Mouse (Mus musculus) CD4-positive, CD25-positive, alpha-beta regulatory T cell, adult 4 months (primary cell): ENCODE results near the gene Pigk. TPM values are rescaled to one million over a fixed set of nuclear protein-coding genes. Genes with fewer than 3 reads are reported as not detected.

ENCODE experiments used
- ATAC-seq: one replicate; pipeline ENCODE4 v1.8.0; 2017
- polyA plus RNA-seq, 2 experiments: library from polyadenylated mRNA; unstranded; fragments of 100-300 nt; shearing (Covaris generic); gene quantifications; one replicate each; pipeline ENCODE4 v1.2.1; 2017

Pigk gene
- polyA plus RNA-seq, 2 experiments from 2014 or later: 51.1 to 60.6 TPM

DNA sequence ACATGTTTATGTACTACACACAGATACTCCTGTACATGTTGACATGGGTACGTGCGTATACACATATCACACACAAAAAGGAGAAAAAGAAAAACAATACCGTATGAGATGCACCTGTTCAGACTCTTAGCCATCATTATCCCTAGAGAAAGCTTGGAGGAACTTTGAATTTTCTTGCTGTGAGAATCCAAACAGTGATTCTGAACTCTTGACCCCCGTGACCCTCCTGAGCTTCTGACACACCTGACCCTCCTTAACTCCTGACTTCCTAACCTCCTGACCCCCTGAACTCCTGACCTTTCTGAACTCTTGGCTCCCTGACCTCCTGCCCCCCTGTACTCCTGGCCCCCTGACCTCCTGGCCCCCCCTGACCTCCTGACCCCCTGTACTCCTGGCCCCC, 19.1 kb downstream of the Pigk start:
- ATAC-seq: no peak

DNA sequence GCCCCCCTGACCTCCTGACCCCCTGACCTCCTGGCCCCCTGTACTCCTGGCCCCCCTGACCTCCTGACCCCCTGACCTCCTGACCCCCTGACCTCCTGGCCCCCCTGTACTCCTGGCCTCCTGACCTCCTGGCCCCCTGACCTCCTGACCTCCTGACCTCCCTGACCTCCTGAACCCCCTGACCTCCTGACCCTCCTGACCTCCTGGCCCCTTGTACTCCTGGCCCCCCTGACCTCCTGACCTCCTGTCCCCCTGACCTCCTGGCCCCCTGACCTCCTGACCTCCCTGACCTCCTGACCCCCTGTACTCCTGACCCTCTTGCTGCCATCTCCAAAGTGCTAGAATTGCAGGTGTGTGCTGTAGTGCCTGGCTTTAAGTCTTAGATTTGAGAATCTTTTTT, 19.6 kb downstream of the Pigk start:
- no peak for ATAC-seq

DNA sequence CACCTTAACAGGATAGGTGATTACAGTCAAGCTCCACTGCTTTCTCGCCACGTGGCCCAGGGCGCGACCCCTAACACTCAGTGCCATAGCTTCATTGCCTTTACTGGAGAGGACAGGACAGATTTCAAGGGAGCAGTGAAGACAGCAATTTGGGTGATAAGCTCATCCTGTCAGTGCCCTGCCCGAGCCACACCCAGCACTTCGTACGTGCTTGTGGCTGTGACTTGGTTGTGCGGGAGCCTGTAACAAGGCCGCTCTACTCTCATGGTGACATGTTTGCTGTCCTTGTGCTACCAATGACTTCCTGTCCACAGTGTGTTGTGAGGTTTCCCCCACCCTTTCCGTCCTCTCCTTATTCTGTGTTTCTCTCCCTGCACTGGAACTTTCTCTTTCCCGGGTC, 20.2 kb downstream of the Pigk start:
- ATAC-seq: no peak

DNA sequence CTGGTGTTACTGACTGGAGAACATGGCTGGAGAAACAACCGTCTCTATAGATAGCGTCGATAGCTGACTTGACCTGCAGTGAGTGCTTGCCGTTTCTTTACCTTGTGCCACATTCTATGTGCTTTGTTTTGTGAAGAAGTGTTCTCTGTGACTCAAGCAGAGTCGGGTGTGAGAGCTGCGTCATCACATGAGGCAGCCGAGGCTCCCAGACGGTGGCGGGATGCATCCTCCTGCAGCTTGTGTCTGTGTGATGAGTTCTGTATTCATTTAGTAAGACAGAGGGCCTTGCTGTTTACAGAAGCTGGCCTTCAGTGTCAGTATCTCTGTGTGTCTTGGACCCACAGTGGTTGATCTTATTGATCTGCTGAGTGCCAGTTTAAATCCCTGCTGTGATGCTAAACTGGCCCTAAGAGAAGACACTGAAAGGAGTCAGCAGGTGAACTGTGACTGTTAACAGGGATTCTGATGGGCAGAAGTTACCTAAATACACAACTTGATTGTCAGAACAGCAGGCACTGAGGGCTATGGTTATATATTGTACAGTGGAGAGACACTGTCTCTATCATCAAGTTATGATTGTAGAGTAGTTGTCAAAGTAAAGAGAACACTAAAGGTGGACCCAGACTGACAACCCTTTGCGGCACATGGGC, 21.8 kb downstream of the Pigk start:
- ATAC-seq: no peak

DNA sequence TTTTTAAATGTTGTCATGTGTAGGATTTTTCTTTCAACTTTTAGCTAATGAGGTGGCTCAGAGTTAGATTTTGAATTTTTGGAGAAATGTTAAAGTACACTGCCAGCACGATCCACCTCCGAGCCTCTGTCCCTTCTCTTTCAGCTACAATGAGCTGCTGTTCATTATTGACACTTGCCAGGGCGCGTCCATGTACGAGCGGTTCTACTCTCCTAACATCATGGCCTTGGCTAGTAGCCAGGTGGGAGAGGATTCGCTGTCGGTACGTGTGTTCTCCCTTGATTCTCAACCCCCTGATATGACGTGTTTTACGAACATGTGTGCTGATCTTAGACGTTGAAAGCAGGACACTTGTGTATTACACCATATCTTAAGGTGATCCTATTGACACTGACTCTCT, 30.4 kb downstream of the Pigk start:
- no peak for ATAC-seq

DNA sequence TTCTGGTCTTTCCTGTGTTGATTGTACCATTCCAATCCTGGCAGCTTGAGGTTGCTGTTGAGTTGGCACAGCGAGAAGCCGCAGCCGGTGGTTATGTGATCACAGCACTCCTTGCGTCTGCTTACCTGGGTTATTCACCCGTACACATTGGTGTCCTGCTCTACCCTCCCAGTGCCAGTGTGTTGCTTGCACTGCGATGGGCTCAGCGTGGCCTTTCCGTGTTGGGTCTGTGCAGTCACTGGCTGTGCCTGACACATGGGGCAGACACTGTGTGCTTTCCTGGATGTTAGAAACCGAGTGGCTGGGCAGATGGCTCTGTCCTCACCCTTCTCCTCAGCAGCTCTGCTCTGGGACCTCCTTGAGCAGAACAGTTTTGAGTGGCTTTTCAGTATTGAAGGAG, 31.7 kb downstream of the Pigk start:
- no peak for ATAC-seq

DNA sequence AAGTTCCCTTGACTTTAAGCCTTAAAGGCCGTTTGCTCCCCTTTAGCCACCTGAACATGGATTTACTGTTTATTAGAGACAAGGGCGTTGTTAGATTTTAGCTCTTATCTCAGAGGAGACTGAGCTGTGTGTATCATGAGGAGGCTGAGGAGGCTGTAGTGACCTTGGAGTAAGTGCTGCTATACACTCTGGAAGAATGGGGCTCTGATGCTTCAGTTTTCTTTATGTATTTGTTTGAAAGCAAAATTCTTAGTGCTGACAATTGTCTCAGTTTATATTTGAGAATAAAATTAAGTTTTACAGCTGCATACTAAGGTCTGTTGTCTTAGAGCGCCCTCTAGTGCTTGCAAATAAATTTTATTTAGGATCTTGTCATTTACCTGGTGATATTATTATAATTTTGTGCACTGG, 35.6 kb downstream of the Pigk start:
- peak; percentile 62 for ATAC-seq

DNA sequence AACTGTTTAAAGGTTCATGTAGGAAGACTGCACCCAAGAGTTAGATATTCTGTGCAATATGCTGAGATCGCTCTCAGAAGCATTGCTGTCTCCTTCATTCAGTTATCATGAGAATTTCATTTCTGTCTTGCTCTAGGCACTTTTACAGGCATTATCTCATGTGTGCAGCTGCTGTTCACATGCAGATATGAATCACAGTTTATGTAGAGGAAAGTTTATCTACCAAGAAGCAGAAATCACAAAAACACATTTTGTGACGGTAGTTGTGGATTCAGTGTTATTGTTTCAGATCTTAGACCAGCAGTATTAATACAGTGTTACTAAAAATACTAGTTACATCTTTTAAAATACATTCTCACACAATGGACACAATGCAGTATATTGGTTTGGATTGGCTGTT, 36.0 kb downstream of the Pigk start:
- no peak for ATAC-seq

DNA sequence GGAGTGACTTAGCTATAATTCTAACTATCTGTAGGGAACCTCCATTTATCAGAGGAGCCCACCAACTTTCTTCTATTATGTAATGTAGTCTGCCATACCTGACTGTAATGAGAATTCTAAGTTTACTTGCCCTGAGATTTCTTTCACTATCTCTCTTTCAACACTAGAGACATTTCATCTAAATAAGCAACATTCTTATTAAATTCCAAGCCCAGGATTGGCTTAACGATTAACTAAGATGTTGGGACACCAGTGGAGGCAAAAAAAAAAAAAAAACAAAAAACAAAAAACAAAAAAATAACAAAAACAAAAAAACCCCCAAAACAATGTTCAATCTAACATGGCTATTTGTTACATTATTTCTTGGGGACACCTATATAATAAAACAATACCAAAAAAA, 39.0 kb downstream of the Pigk start:
- no peak for ATAC-seq

DNA sequence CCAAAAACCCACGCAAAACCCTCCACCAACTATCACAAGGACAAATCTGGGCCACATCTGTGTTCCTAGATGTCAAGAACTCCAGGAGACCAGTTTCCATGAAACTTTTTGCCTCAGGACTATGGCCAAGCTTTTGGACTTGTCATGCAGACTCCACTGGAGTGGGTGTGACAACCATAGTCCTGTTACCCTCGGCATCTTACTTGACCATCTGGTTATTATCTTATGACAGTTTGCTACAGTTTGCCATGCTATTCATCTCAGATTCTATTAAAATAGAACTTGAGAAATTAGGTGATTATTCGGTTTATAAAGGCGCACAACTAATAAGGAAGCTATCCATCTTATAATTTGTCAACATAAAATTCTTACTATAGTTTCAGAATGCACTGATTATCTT, 39.4 kb downstream of the Pigk start:
- no peak for ATAC-seq

DNA sequence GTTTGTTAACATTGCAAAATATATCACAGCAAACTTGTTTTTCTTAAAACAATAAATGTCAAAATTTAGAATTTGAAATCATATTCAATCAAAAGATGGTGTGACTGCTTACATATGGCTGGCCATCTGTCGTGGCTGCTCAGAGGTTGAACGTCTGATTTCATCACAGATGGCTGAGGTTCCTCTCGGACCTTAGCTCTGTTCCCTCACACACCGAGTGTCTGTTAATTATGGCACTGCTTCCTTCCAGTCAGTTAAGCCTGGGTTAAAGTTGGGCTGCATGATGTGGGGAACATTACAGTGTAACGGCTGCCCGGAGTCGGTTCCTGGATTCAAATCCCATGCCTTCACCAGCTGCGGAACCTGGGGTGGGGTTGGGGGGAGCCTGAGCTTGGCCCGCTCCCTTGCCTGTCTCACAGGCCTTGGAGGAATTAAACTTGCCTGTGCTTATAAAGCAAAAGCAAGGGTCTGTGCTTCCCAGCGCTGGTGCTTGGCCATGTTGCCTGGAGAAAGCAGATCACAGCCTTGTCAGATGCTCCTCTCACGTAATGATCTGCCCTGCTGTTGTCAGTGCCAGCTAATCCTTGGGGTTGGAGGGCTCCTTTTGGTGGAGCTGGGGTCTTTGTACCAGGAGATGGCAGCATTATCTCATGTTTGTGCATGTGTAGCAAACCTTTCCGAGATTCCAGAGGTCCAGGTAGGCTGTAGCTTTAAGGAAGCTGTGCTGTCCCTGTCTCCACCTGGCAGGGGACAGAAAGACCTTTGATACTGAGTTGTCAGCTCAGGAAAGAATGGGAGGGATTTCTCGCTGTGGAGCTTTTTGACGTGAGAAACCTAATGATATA, 40.2 kb downstream of the Pigk start:
- ATAC-seq: no peak

DNA sequence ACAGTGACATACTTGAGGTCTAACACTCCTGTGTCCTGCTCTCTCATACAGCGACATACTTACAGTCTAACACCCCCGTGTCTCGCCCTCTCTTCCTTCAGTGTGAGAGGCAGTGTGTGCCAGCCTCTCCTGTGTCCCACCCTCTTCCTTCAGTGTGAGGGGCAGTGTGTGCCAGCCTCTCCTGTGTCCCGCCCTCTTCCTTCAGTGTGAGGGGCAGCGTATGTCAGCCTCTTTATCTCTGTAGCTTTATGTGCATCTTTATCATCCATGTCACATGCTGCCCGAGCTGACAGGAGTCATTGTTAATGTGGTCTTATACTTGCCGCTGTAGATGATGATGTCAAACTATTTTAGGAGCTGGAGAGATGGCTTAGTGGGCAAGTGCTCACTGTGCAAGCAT, 41.6 kb downstream of the Pigk start:
- no peak for ATAC-seq

DNA sequence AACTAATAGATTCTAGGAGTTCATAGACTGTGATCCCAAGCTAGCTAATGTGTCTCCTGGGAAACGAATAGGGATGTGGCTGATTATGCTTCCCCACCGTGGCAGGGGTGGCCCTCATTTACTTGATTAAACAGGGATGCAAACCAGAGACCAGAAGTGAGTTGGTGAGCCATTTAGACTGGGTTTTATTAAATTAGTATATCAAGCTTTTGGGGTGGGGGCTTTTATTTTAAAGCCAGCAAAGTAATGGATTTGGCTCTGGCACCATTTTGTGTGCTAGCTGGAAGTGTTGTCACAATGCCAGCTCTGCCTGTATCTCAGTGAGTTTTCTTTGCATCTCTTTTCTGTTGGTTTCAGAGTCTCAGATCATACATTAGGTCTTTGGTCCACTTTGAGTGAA, 43.0 kb downstream of the Pigk start:
- no peak for ATAC-seq

DNA sequence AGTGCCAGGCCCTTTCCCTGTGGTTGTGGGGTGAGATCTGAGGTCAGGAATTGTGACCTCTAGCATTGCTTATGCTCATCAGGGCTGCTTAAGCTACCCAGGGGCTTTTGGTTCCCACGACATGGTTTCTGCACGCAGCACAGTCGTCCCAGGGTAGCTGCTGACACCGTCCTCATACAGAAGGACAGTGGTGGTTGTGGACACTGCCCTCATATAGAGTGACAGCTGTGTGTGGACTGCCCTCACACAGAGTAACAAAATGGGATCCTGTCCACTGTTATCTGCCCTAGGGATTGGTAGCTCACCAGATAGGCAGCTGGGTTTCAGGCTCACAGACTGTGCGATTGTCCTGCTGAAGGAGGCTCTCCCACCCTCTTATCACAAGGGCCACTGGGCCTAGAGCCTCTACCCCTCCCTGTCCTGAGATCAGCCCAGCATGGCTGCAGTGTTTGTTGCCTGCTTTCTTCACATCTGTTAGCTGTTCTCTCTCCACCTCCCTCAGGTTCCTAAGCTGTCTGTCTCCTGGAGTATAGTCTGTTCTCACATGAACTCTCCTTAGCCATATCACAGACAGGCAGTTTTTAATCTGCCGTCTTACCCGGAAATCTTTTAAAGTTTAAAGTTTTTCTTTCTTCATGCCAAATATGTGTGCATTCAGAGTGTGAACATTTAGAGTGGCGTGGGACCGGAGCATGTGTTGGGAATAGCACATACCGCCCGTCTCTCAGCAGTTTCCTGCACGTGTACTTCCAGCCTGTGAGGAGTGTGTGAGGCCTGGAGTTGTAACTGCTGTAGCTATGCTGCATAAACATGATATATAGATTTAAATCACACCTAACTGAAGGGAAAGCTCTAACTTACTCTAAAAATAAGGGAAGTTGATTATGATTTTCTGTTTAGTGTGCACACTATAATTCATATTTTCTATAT, 43.8 kb downstream of the Pigk start:
- no peak for ATAC-seq

DNA sequence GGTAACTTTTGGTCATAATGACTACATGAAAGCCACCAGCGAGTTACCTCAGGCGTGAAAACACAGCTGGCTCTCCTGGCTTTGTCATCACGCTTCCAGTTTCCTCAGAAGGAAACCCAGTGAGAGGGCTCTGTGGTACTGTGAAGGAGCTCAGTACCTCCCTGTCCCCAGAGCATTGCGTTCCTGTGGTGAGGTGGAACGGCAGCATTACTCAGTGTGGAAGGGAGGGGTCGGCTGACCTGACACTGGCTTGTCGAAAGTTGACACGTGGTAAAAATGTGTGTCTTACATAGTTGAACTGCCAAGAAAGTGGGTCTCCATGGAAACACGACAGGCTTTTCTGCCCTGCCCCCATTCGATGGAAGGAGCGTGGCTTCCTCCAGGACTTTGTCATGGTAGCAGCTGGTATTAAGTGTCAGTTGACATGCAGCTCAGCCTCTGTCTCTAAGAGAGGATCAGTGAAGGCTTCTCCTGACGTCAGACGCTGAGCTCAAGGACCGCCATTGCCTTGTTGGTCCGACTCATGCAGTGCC, 44.7 kb downstream of the Pigk start:
- no peak for ATAC-seq

DNA sequence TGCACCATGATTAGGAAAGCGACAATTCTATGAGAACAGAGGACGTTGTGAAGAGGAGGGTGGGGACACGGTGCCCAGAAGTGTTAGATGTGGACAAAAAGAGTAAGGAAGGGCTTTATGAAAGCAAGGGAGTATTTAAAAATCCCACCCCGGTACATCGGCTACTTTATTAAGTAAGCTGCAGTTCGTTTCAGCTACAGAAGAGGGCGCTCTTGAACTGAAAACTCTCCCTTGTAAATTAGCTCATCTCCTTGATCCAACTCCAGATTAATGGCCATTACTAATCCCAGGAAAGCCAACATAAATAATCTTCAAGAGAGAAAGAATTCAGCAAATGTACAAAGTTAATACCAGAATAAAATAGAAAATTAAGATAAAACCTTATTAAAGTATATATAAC, 47.2 kb downstream of the Pigk start:
- ATAC-seq: peak; percentile 31

DNA sequence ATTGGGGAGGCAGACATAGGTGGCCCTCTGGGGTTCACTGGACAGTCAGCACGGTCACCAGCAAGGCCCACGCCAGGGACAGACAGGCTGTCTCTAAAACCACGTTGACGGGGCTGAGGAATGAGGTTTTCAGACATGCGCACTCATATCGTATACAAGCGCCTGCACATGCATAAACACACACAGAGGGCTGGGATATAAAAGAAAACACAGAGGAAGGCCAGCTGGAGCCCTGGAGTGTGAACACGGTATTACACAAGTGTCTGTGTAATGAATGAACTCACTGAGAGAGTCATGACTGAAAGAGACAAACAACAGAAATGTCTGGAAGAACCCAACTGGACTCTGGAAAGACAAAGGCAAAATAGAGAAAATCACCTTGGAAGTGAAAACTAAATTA, 47.8 kb downstream of the Pigk start:
- peak; percentile 25 for ATAC-seq

DNA sequence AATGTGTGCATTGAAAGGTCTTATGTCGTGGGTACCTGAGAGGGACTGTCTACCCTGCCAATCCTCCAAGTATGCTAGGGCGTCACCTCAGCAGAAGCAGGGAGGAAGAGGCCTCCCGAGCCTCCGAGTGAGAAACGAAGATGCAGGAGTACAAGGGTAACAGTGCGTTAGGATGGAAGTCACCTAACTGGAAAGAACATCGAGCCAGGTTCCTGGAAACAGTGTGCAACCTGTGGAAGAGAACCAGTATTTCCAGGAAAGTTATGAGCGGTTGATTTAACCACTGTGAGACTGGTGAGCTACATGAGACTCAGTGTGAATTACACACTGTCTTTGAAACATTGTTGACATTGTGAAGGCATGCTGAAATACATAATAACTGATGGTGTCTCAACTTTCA, 48.4 kb downstream of the Pigk start:
- no peak for ATAC-seq

DNA sequence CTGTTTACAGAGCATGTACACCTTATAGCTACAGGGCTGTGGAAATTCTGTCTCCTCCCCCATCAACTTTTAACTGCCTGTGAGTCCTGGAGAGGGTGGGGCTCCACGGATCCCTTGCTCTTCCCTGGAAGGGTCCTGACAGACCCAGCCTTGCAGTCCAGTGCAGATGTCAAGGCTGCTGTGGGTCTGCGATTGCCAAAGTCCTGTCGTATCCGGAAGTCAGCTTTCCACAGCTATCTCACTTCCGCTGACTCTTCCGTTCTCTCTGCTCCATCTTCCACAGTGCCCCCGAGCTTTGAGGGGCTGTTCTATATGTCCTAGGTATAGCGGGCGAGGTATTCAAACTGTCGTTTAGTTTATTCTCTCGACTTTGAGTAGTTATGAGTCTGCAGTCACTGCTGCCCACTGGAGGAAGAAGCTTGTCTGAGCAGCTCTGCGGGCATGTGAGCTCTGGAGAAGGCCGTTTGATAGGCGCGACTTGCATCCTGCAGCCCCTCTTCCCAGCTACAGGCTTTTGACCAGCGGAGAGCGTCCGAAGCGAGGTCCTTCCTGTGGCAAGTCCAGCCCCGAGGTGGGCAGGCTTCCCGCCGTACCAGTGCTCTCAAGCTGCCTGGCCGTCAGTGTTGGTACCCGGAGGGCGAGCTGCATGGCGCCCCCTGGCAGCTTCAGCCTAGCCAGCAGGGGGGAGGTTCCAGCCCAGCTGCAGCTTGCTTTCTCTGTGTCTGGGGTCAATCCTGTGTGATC, 49.4 kb downstream of the Pigk start:
- peak; percentile 80 for ATAC-seq

DNA sequence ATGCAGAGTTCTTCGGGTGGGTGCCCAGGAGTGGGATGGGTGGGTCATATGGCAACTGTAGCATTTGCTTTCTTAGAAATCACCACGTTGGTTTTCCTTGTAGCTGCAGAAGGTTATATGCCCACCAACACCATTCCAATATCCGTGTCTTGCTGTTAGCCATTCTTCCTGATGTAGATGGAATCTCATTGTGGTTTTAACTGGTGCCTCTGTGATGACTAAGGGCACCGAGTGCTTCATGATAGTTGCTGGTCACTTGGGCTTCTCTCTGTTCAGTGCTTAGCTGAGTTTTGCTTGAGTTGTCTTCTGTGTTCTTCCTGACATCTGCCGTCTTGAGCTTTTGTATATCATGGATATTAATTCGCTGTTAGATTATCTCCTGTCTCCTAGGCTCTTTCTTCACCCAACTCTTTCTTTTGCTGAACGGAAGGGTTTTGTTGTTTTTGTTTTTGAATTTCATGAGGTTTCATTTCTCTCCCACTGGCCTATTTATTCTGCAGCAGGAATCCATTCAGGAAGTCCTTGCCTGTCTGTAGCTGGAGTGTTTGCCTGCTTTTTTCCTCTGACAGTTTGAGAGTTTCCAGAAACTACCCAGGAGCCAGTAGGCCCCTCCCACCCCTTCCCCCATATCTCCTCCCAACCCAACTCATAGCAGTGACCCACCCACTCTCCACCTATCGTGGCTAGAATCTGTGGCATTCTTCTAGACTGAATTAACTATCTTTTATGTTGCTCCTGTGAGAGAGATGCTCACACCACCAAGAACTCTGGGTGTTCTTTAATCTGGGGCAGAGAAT, 50.8 kb downstream of the Pigk start:
- ATAC-seq: no peak

DNA sequence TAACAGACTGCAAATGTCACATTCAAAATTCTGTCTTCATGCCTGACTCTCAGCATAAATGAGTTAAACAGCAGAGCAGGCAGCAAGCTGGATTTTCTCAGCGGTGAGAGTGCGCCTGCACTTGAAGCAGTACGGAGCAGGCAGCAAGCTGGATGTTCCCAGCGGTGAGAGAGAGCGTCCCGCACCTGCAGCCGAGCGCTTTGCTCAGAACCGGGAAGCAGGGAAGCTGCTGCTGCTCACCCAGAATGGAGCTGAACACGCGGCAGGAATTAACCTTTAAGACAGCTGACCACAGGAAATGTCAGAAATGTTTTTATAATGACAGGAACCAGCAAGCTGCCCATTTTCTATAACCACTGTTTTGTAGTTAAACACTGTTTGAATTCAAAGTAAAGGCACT, 53.6 kb downstream of the Pigk start:
- ATAC-seq: no peak

DNA sequence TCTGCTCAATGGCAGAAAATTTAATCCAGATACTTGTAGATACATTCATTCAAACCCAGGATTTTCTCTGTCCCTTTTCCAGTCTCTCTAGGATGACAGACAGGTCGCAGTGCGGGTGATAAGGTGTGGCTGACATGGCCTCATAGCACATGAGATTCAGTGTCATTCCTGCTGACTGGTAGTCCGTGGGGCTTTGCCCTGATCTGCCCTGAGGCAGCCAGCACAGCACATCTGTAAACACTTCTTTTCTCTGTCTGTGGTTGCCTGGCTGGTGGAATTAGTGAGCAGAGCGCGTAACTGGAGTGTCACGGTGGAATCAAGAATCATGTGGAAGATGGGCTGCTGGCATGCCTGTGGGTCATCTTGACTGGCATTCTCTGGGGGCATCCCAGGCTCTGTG, 56.2 kb downstream of the Pigk start:
- ATAC-seq: no peak
